Mouse (Mus musculus): Measurements from ENCODE around the gene Csnk2a2.

The Csnk2a2 gene

DNA sequence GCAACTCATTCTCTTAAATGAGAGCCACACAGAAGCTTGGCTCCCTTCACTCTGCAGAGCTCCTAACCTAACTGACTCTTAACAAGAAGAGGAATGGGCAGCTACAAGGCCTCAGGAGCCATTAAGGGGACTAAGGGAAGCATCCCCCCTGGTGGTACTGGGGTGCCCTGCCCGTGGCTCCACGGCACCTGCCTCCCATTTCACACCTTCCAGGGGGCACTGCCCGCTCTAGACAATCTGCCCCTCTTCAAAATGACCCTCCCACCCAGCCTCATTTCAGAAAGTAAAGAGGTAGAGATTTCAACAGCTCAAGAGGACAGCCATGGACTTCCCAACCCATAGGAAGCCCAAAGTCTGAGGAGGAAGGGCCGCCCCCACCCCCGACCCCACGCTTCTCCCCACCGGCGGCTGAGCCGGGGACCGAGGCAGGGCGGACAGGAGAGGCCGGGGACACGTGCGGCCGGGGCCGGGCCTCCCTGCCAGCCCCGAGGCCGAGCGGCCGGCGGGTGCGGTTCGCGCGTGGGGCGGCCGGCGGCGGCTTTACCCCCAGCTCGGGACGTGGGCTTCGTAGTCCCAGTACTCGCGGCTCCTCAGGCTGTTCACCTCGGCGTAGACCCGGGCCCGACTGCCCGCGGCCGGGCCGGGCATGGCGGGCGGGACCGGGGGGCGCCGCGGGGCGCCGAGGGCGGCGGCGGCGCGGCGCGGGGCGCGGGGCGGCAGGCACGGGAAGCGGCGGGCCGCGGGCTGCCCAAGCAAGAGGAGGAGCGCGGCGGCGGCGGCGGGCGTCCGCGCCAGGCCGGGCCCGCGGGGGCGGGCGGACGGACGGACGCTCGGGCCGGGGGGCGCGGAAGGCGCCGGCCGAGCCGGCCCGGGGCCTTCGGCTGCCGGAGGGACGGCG lies 1.8 kb downstream of the Csnk2a2 start:
- peak; percentile 14 for DNase-seq (ENCODE audit: low spot score)

DNA sequence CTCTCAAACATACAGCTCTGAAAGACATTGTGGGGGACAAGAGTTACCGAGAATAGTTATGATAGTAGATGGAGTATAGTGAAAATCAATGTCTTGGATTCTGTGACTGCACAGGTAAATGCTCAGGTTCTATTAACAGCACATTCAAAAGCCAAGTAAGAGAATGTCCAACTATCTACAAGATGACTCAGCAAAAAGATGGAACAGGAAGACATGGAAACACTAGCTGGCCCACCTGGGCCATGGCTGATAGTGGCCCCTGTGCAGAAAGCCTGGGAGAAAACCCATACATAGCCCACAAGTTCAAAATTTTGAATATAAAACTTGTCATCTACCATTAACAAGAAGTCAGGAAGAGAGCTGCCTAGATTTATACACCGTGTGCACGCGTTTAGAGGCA lies 19.8 kb downstream of the Csnk2a2 start:
- DNase-seq (ENCODE audit: low spot score): no peak

DNA sequence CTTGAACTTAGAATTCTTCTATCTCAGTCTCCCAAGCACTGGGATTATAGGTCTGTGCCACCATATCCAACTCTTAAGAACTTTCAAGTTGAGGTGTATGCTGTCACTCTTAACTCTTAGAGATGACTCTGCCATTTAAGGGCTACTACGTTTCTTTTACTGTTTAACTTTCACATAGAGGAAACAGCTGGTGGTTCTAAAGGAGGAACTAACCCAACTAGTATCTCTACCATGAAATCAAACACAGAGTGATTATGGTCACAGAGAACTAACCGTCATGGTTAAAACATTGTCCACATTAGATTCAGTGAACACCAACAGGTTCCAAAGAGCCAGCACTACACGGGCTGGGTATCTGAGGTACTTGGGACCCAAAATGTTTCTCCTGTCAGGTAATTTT lies 20.8 kb downstream of the Csnk2a2 start:
- DNase-seq (ENCODE audit: low spot score): no peak

DNA sequence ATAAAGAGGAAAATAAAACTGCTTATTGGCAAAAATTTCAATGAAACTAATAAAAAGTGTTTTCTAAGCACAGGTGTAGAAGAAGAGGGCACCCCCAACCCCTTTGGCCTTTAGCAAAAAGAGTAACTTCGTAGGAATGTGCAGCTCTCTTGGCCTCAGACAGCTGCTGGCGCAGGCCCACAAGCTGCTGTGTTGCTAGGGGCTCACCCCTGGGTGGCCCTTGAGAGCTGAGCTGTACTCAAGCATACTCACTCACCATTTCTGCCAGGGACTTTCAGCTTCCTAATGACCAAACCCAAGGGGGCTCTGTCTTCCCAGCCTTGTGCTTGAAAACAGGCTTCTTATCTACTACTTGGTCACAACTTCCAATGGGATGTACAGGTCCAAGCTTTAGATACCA lies 23.3 kb downstream of the Csnk2a2 start:
- no peak for DNase-seq (ENCODE audit: low spot score)

DNA sequence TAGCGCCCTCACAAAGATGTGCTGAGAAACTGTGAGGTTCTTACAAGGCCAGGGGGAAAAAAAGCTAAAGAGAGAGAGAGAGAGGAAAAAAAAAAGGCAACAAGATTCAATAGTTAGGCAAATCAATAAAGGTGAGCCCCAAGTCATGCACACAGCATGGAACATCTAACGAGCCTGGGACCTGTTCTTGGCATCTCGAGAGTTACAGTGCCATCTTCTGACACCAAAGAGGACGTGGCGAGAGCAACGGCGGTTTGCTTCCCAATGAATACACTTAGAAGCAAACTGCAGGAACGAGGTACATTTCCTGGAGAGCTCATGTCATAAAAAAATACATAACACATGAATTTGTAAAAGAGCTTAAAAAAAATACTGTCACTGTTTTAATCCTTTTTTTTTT lies 37.3 kb downstream of the Csnk2a2 start:
- no peak for DNase-seq (ENCODE audit: low spot score)

DNA sequence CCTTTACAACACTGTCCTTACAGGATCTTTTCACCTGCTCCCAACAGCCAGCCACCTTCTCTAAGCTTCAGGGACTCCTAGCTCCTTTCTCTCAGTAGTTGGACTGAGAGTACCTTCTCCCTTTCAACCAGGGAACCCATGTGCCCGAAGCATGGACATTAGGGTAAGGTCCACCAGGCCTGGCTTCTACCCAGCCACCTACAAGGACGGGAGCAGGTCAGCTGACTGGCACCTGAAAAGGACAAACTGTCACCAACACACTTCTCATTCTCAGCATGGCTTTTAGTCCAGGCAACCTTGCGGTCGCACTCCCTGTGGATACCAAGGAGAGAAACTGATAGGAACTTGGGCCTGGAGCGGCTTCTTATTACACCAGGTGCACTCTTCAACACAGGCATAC lies 39.6 kb downstream of the Csnk2a2 start:
- no peak for DNase-seq (ENCODE audit: low spot score)

DNA sequence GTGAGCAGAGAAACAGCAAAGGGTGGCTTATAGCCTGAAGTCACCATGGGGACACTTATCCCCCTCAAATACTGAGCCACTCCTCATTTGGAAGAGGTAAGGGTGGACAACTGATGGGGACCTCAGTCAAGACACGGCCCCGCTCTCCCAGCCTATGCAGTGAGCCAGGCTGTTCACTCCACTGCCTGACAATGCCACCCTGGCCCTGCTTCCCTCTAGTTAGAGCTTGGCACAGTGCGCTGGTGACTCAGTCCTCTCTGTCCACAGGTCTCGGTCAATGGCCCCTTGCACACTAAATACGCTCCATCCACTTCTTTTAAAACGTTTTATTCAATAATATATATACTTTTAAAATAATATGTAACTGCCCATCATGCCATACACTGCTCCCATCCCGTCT lies 42.2 kb downstream of the Csnk2a2 start:
- no peak for DNase-seq (ENCODE audit: low spot score)

DNA sequence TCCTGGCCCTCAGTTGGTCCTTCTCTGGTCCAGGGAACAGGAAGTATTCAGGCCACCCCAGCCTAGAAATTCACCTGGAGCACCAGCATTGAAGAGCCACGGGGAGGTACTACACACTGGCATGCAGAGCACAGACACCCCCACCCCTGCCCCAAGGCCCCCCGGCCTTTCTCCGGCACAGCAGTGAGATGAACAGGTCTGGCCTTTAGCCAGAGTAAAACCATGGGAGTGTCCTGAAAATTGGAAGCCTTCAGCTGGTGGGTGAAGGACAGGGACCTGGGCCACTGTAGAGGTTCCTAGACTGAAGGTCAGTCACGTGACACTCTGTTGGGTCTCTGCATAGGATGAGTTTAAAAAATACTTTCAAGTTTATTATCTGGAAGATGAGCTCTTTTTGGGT lies 44.8 kb downstream of the Csnk2a2 start:
- DNase-seq (ENCODE audit: low spot score): no peak

DNA sequence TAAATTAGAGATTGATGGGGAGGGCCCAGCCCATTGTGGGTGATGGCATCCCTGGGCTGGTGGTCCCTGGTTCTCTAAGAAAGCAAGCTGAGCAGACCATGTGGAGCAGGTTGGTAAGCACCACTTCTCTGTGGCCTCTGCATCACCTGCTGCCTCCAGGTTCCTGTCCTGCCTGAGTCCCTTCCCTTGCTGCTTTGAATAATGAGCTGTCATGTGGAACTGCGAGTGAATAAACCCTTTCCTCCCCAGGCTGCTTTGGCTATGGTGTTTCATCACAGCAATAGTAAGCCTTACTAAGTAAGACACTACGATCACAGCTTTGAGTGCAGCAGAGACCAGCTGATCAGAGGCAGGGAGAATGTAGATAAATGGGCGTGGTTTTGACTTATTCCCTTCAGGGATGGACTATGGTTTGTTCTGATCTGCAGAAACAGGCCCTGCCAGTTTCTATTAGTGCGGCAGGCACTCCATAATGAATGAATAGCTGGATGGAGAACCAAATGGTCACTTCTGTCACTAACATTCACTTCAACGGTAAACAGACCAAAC lies 48.3 kb downstream of the Csnk2a2 start:
- no peak for DNase-seq (ENCODE audit: low spot score)

DNA sequence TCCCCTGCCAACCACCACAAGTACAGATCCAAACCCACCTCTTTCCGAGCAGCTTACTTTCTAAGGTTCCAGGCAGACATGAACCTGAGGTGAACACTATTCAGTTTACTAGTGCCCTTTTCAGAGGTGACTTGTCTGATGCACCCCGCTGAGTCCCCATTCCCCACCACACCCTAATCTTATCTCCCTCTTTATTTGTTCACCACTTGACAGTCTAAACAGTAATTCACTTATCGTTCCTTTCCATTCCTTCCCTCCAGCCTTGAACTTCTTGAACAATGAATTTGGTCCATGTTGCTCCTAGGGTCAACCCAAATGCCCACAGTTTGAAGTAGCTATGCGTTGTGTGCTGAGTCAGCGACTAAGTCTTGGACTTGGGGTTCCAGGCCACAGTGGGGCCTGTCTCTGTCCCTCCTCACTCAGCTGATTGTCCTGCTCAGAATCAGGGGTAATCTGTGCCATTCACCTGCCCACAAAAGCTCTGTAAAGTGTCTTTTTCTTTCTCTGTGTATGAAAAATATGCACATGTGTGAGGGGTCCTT lies 49.6 kb downstream of the Csnk2a2 start:
- DNase-seq (ENCODE audit: low spot score): no peak

DNA sequence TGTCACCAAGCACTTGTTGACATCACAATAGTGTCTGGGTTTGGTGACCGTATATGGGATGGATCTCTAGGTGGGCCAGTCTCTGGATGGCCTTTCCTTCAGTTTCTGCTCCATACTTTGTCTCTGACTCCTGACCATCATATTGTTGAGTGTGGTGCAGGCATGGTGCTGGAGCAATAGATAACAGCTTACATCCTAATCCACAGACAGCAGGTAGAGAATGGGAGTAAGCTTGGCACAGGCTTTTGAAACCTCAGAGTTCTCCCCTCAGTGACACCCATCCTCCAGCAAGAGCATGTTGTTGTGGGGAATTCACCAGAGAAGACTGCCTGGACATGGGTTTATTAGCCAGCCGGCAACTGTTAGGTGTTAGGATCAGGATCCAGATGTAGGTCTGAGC lies 50.4 kb downstream of the Csnk2a2 start:
- no peak for DNase-seq (ENCODE audit: low spot score)

DNA sequence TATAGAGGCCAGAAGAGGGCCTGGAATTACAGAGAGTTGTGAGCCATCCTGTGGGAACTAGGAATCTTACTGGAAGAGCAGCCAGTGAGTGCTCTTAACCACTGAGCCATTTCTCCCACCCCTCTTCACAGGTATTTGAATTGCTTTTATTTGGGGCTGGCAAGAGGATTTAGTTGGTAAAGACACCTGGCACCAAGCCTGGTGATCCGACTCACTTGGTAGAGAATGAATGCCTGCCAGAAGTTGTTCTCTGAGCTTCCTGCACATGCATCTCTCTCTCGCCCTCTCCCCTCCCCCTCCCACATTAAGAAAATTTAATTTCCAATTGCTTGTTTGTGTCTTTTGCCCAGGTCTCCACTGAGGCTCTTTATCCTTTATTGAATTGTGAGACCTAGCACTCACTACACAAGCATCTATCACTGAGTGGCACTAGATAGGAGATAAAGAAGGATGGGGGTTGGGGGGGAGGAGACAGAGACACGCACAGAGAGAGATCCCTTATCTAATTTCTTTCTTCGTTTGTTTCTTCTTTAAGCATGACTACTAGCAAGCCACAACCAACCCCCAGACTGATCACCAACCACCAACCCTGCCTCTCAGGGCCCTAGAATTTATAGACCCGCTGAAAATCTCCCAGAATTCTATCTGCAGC lies 52.4 kb downstream of the Csnk2a2 start:
- DNase-seq (ENCODE audit: low spot score): no peak

DNA sequence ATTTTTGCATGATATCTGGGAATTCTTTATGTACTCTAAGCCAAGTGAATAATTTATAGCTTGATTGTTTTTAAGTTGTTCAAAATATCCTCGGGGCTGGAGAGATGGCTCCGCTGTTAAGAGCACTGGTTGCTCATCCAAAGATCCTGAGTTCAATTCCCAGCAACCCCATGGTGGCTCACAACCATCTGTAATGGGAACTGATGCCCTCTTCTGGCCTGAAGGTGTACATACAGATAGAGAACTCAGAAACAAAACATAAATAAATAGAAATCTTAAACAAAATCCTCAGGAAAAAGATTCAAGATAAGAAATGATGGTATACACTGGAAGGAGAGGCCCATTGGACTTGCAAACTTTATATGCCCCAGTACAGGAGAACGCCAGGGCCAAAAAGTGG lies 53.9 kb downstream of the Csnk2a2 start:
- no peak for DNase-seq (ENCODE audit: low spot score)

DNA sequence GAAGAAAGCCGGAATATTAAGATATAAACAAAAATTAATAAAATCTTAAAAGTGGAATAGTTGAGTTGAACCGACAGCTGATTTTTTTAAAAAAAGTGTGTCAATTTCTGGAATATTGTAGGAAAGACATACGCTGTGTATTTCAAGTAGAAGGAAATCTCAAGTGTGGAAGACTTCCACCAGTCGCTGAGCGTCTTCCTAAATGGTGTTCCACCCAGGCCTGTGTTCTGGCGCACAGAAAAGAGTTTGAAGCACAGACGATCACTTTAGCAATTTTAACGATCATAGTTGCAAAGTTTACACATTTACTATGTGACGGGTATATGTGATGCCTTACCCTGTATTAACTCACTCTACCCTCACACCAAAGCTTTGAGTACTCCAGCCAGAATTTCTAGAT lies 54.4 kb downstream of the Csnk2a2 start:
- DNase-seq (ENCODE audit: low spot score): no peak

DNA sequence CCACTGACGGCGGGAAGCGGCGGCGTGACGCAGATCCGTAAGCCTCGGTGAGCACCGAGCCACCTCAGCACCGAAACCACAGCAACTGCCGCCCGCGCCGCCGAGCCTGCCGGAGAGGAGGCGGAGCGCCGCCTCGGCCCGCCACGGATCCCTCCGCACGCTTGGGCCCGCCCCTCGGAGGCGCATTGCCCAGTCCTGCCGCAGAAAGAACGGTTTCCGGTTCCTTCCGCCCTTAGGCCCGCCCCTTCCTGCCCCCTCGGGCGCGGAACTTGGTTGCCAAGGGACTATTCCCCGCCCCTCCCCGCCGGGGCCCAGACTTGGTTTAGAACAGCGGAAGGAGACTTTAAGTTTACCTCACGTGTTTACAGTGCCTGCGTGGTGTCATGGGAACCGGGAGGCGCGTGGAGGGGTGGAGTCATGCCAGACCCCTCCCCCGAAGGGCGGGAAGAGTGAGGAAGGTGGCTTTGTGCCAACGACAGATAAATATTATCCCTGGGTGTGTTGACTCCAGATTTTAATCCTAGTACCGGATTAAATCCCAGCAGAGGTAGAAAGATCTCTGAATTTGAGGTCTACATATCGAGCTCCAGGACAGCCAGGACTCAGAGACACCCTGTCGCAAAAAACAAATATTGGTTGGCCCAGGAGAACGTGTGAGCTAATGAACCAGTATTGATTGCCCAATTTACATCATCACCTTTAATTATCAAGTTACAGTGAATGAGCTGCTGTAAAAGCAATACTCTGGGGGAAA lies 55.0 kb downstream of the Csnk2a2 start, which contains the start of gene Cfap20:
Gene Cfap20, minus strand, starts transcription at position 184 of the 754 bp plus-strand sequence.
- DNase-seq (ENCODE audit: low spot score): peak; percentile 99

DNA sequence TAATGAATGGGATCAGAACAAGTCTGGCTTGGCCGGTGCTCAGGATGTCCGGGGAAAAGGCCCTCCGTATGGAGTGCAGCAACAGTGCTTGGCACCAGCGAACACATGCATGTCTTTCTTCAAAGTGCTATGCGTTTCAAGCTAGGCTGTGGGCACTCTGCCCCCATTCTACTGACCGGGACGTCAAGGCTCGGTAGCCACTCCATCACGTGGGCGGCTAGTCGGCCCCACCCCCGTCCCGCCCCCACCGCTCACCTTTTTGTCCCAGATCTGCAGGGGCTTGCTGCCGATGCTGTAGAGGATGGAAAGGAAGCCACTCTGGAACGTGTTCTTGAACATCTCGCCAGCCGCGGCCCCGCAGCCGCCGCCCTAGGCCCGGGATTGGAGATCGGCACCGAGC lies 55.6 kb downstream of the Csnk2a2 start:
- peak; percentile 68 for DNase-seq (ENCODE audit: low spot score)

DNA sequence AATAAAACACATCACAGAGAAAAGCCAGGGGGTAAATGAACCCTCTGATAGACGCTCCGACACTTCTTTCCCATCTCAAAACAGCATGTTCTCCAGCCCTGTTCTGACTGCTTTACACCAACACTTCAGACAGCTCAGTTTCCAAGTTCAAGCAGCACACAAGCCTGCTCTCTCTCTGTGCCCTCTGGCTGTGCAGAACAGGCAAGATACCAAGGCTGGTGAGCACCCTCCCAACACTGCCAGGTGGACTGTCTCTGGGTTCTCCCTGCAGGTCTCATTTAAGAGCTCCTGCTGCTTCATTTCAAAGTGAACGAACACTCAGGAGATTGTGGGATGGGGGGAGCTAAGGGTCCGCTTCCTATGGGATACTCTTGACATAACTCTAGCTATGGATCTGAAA lies 56.7 kb downstream of the Csnk2a2 start:
- no peak for DNase-seq (ENCODE audit: low spot score)

DNA sequence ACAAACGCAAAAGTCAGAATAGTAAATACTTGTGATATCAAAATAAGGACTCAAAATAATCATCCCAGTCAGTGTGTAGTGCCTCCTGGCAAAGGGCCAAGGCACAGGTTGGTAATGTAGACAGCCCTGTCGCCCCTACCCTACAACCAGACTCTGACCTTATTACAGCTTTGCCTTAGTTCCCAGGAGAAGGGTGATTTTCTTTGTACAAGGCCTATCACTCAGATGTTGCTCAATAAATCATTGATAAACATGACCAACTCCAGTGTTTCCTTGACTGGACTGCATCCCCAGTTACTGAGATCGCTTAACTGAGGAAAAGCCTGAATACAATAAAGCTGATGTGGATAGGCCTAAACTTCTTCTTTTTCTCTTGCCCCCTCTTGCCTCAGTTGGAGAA lies 57.4 kb downstream of the Csnk2a2 start:
- no peak for DNase-seq (ENCODE audit: low spot score)

DNA sequence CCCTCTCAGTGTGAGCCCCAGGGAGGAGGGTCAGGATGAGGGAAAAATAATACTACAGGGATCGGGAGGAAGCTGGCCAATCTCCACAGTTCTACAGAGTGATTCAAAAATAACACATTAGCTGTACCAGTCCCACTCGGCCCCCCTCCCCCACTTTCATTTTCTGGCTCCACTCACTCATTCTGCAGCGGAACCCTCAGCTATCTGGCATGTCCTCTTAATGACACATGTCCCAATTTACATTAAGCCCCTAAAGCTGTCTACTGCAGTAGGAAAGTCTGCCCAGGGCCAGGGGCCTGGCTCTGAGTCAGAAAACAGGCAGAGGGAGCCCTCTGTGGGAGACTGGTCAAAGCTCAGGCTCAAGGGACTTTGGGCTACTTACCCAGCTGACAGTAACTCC lies 59.9 kb downstream of the Csnk2a2 start:
- DNase-seq (ENCODE audit: low spot score): peak; percentile 72

DNA sequence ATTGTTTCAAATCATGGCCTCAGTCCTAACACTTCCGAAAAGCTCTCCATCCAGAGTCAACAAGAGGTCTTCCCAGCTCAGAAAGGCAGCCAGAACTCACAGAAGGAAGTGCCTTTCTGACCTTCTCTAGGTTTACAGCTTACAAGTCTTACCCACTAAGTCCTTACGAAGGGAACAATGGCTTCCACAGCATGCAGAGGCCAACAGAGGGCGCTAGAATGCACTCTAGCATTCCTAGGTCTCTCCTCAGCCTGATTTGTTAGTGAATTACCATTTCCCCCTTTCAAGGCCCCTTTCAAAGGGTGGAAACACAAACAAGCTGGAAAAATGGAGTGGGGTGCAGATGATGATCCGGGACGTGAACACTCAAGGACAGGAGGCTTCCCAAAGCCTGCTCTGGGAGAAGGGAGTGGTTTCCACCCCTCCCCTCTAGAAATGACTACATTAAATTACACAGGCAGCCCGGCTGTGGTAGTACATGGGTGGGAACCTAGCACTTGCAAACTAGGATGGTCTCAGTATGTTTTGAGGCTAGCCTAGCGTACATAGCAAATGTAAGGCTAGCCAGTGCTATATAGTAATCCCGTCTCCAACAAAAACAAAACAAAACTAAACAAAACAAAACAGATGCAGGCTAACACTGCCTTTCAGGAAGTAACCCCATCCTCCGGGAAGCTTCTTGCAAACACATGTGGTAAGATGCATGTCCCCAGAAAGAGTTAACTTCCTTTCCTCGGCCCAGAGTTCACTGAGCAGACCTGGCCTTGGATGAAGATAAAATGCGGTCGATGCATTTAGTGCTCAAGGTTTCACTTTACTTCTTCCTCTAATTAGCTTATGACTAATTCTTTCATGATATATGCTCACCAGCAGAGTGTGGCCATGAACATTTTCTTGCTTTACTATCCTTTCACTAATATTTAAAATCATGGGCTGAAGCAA lies 62.0 kb downstream of the Csnk2a2 start:
- peak; percentile 93 for DNase-seq (ENCODE audit: low spot score)

DNA sequence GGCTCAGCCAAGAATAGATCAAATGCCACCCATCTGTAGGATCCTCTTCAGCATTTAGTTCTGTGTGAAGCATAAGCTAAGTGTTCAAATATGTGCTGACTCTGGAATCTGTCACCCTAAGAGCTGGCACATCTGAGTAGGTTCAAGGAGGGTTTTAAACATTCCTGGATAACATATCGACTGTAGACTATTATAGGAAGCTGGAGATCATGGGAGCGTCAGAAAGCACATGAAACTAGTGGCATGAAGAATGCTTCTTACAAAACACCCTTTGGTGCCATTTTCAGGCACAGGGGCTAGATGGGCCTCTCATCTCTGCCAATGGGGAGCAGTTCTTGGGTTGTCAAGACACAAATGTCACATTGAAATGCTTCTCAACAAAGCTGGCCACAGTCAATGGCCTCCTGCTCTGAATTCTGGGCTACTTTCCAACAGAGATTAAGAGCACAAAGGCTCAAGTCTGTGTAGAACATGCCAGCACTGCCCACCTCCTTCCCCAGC lies 63.0 kb downstream of the Csnk2a2 start:
- DNase-seq (ENCODE audit: low spot score): no peak
